Mouse (Mus musculus): ENCODE measurements around the gene Ankrd31.
A peak's percentile ranks its signal among the peaks of the same experiment; 100 is the strongest.
"Not testable (repeated sequence)": the region's sequence is repeated elsewhere in the genome, so short reads cannot be mapped to it uniquely, and the experiment has no call there.

Ankrd31 gene

GRCm38 (mm10) chr13:96748109-96748845 lies at the start of gene Ankrd31:
Gene Ankrd31, plus strand, starts transcription at chr13:96748272.
- DNase-seq: no peak

DNA sequence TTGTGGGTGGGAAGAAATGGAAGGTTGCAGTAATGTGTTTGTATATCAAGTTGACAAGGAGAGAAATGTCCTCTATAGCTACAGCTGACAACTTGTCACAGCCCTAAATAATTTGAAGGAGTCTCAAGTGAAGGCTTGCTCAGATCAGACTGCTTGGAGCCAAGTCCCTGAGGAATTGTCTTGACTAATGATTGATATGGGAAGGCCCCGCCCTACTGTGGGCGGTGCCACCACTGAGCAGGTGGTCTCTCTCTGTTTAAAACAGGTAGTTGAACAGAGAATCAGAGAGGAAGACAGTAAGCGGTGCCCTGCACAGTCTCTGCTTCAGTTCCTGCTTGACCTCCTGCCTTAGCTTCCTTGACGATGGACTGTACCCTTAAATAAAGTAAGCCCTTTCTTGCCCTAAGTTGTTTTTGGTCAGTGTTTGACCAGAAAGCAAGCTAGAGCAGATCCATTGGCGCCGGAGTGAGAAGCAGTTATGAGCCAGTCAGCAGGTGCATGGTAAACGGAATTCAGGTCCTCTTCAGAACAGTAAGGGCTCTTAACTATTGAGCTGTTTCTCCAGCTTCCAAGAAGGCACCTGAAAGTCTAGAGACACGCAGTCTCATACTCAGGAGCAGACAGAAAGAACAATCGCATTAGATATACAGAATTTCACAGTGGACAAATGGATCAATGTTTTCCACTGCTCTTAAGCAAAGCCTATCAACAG lies 45.3 kb upstream of the Ankrd31 start:
- no peak for DNase-seq

GRCm38 (mm10) chr13:96709269-96710233 lies 38.5 kb upstream of the Ankrd31 start:
- no peak for DNase-seq

DNA sequence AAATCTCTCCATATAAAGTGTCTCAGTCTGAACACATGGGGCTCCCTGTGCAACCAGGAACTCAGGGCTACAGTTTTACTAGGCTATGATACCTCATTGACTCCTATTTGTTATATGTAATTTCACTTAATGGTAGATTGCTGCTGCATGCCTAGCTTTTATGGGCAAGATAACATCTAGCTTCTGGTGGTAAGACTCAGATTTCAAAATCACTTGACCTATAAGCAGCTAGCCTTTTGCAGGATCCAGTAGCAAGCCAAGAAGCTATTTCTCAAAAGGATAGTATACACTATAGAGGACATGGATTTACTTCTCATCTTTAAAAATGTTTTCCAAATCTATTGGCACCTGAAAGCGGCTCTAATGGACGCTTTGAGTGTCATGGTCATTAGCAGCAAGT lies 31.8 kb upstream of the Ankrd31 start:
- DNase-seq: no peak

- no peak for DNase-seq
Observed at GRCm38 (mm10) chr13:96717821-96718220, 30.3 kb upstream of the Ankrd31 start.

DNA sequence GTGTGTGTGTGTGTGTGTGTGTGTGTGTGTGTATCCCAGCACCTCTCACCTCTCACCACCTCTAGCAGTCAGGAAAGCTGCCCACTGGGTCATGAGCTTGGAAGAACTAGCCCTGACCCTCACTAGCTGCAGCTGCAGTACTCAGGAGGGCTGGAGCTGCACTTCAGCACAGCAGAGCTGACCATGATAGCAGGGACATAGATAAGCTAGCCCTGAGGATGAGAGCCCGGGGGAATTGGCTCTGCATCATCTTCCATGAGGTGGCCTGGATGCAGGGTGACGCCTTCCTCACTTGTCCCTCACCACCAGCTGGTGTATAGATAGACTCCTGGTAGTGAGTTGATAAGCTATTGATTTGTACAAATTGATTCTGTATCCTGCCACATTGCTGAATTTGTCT lies 28.1 kb upstream of the Ankrd31 start:
- no peak for DNase-seq

DNA sequence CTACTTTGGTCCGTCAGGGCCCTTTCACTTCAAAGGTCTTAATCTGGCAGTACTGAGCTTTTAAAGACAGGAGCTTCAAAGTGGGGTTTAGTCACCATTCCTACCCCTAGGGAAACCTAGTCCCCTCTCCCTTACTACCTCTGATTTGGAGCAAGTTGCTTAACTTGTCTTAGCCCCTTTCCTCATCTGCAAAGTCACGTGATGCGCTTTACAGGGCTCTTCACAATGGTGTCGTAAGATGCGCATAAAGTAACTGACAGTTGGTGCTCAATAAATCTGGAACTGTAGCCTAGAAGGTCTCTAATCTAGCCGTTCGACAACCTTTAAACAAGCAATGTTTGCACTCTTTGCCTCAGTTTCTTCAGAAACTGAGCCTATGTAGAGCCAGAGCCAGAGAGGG lies 19.8 kb upstream of the Ankrd31 start:
- DNase-seq: no peak

DNA sequence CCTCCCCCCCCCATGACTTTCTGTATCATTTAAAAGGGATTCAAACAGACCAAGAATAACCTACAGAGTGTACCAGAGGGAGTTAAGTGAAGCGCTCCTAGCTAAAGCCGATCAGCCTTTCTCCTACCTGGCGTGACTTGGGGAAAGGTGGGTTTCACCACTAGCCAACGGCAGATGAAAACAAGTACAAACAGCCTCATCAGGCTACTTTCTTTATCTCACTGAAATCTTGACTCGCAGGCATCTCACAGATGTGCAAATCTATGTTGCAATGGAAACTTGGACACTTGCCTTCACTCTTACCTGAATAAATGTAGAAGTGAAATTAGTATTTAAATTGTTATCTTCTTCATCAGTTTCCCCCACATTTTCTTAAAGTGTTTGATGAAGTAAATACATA lies 18.9 kb upstream of the Ankrd31 start:
- no peak for DNase-seq

GRCm38 (mm10) chr13:96730116-96730515 lies 18.0 kb upstream of the Ankrd31 start:
- no peak for DNase-seq

DNA sequence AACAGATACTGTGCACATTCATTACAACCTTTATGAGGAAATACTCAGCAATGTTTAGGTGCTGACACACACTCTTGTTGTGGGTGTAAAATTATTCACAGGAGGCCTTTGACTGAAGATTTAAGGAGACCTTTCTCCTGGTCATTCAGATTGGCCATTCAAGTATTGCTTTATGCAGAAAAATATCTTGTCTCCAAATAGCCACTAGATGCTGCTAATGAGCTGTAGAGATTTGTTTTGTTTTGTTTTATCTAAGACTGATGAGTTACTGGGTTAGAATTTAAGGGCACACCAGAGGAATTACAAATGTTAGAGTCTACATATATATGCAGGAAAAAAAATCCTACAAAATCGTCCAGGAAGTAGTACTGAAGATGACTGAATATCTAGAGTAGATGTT lies 12.9 kb upstream of the Ankrd31 start:
- DNase-seq: no peak

- DNase-seq: no peak
Observed at GRCm38 (mm10) chr13:96740159-96740558, 7.9 kb upstream of the Ankrd31 start.

- no peak for DNase-seq
Observed at GRCm38 (mm10) chr13:96742871-96743270, 5.2 kb upstream of the Ankrd31 start.

DNA sequence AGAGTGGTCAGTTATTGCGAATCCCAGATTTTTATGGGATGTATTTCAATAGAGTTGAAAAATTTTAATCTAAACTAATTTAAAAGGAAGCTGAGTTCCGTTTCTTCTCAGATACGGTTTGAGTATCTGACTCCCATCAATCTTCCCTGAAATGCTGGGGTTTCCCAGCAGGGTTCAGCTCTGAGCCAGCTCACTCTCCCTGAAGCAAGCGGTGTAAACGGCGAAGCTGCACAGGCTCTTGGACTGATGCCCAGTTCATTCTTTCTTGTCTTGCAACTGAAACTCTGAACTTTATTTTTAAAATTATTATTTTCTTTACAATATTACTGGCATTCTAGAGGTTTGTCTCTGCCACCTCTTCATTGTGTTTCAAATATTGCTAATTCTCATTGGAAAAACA lies 2.0 kb upstream of the Ankrd31 start:
- DNase-seq: no peak

DNA sequence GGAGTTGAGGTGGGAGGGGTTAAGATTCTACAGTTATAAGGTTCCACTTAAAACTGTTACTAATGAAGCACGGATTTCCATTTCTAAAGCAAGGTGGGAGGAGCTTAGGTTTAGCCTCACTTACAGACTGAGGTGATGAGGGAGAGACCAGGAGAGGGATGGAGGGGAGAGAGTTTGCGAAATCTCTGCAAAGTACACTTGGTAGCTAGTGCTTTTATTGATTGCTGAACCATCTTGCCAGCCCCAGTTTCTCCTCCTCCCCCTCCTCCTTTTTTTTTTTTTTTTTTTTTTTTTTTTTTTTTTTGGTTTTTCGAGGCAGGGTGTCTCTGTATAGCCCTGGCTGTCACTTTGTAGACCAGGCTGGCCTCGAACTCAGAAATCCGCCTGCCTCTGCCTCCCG lies 1.8 kb downstream of the Ankrd31 start:
- no peak for DNase-seq

- no peak for DNase-seq
Observed at GRCm38 (mm10) chr13:96760848-96761247, 12.8 kb downstream of the Ankrd31 start.

DNA sequence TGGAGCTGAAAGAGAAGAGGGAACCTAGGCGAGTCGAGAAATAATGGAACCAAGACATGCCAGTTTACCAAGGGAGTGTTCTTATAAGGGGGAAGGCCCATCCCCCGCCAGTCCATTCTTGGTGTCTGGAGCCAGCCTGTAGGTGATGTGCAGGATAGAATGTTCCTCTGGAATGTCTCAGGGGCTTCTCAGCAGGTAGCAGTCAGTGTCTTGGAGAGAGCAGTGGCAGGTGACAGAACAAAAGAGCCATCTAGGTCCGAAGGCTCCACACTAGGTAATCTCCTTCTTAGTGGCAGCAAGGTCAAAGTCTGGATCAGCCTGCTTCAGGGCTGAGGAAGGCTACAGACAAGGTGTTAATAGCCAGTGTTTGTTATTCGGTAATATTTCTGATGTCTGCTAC lies 38.0 kb downstream of the Ankrd31 start:
- DNase-seq: not testable (repeated sequence)

DNA sequence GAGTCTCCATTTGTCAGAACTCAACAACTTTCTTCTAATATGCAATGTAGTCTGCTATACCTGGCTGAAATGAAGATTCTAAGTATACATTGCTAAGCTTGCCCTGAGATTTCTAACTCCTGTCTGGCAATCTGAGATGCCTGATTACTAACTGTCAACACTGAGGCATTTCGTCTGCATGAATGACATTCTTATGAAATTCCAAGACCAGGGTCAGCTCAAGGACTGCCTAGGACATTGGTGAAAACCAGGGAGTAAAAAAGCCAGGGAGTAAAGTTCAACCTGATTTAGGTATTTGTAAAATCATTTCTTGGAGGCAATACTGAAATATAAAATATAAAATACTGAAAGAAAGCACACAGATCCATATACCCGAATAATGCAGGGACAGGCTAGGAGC lies 45.4 kb downstream of the Ankrd31 start:
- DNase-seq: no peak

DNA sequence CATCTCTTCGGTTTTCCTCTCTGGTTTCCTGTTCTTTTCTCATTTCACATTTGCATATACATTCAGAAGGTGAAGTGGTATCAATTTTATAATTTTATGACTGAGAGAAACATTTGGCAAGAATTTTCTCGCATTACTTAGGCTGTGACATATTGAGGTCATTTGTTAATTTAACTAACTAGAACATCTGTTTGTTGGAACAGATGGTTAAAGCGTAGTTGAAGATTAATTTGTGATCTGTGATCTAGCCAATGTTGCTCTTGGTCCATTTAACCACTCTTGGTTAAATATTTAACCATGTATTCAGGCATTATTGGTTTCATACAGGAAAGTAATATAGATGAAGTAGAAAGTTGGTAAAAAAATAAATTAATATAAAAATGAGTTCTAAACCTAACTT lies 47.2 kb downstream of the Ankrd31 start:
- DNase-seq: no peak

- no peak for DNase-seq
Observed at GRCm38 (mm10) chr13:96797500-96797899, 49.4 kb downstream of the Ankrd31 start.

- no peak for DNase-seq
Observed at GRCm38 (mm10) chr13:96849752-96850151, 101.7 kb downstream of the Ankrd31 start.

DNA sequence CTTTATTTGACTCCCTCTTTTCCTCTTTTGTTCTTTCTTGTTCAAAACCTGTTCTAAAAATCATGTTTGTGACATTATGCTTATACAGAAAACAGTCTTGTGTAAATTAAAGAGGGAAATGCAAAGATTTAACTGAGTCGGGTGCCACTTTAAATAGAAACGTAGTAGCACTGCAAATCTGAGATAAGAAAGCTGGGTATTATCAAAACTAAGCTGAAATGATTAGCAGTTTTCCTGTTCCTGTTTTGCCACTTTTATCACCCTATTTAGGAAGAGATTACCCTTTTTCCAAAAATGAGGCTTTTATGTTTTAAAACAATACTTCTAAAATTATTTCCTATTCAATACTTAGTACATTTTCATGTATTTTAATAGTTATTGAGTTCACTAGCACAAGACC lies 104.1 kb downstream of the Ankrd31 start:
- DNase-seq: no peak

GRCm38 (mm10) chr13:96853256-96853655 lies 105.2 kb downstream of the Ankrd31 start:
- DNase-seq: no peak

DNA sequence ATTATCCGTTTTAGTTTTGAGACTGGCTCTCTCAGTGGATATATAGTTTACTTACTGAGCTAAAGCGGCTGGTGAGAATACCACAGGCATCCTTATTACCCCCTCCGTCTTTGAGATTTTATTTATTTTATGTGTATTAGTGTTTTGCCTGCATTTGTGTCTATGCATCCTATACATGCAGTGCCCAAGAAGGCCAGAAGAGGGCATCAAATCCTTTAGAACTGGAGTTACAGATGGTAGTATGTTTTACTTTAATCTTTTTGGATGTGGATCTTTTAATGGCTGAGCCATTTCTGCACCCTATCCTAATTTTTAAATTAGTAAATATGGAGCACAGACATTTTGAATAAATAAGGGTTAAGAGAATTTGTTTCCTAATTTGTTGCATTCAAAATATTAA lies 107.1 kb downstream of the Ankrd31 start:
- DNase-seq: peak in 1 of 2 experiments; percentile 47
